Mouse (Mus musculus) bone marrow, adult 2 months (tissue): ENCODE measurements around the gene Tnnt1. TPM values are rescaled to one million over a fixed set of nuclear protein-coding genes. Genes with fewer than 3 reads are reported as not detected.
"Not testable (repeated sequence)": the region's sequence is repeated elsewhere in the genome, so short reads cannot be mapped to it uniquely, and the experiment has no call there.

Experiments
- H3K27ac ChIP-seq: fragments of 200-500 bp; 2 replicates; pipeline ENCODE4 v1.5.1; 2012; ENCODE audit warnings: low read depth, mild to moderate bottlenecking, control low read depth, inconsistent platforms, low read length; ENCODE audit not compliant: control insufficient read depth, poor library complexity, insufficient read depth
- H3K4me1 ChIP-seq: fragments of 200-500 bp; 2 replicates; pipeline ENCODE4 v1.6.1; 2011; ENCODE audit warnings: low read length; ENCODE audit not compliant: control insufficient read depth, insufficient read depth
- H3K4me3 ChIP-seq: fragments of 200-500 bp; replicated peaks from 2 replicates; pipeline ENCODE3; 2011; ENCODE audit warnings: mild to moderate bottlenecking, low read depth, low read length, control low read depth; ENCODE audit not compliant: control insufficient read depth
- CTCF ChIP-seq: fragments of 200-500 bp; IDR thresholded peaks from 2 replicates; pipeline ENCODE4 v1.5.1; 2011; ENCODE audit warnings: low read length, control low read depth; ENCODE audit not compliant: control insufficient read depth, insufficient read depth
- POLR2A ChIP-seq: fragments of 200-500 bp; IDR thresholded peaks from 2 replicates; pipeline ENCODE4 v1.6.1; 2011; ENCODE audit warnings: low read depth, mild to moderate bottlenecking, control low read depth, low read length, borderline replicate concordance; ENCODE audit not compliant: control insufficient read depth
- WGBS: fragments of 180-500 bp; shearing (Covaris S2); methylation state at CpG from one replicate; pipeline ENCODE4 v1.1.7; 2018; 5-methylcytosine and 5-hydroxymethylcytosine counted together
- polyA plus RNA-seq: library from polyadenylated mRNA; stranded (reverse); fragments of >200 nt; gene quantifications from 2 replicates; pipeline ENCODE4 v1.2.4, GENCODE M21; 2011; ENCODE audit warnings: low replicate concordance; ENCODE audit not compliant: missing spikeins, insufficient read depth, insufficient read length

The Tnnt1 gene
- polyA plus RNA-seq, 1 experiment = 30.5 TPM

DNA sequence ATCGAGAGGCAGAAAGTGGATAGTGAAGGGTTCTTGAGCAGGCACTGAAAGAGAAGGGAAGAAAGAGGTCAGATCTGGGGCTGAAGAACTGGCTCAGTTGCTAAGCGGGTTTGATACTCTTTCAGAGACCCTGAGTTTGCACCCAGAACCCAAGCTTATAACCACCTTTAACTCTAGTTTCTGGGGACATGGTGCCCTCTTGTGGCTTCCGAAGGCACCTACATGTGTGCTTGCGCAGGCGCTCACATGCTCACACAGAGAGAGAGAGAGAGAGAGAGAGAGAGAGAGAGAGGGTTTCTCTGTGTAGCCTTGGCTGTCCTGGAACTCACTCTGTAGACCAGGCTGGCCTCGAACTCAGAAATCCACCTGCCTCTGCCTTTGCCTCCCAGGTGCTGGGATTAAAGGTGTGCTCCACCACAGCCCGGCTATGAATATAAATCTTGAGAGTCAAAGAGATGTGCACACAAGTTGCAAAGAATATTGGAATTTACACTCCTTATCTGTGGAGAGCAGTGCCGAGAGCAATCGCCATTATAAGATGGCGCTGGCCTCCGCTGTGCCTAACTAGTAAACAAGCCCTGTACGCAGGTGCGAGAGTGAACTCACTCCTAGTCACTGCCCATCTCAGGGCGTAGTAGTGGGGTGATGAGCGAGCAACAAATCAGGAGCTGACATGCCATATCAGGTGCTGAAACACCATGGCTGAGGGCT is 8.2 kb upstream of the Tnnt1 start, which contains the start of gene Tnni3:
Gene Tnni3 (minus strand): TSS at position 18 of the 711 bp plus-strand sequence.
- not testable (repeated sequence) for H3K27ac ChIP-seq, H3K4me1 ChIP-seq, H3K4me3 ChIP-seq
- WGBS = 57% methylated on average over 15 of the region's 15 CpGs
- TF ChIP-seq CTCF = peak; percentile 71

DNA sequence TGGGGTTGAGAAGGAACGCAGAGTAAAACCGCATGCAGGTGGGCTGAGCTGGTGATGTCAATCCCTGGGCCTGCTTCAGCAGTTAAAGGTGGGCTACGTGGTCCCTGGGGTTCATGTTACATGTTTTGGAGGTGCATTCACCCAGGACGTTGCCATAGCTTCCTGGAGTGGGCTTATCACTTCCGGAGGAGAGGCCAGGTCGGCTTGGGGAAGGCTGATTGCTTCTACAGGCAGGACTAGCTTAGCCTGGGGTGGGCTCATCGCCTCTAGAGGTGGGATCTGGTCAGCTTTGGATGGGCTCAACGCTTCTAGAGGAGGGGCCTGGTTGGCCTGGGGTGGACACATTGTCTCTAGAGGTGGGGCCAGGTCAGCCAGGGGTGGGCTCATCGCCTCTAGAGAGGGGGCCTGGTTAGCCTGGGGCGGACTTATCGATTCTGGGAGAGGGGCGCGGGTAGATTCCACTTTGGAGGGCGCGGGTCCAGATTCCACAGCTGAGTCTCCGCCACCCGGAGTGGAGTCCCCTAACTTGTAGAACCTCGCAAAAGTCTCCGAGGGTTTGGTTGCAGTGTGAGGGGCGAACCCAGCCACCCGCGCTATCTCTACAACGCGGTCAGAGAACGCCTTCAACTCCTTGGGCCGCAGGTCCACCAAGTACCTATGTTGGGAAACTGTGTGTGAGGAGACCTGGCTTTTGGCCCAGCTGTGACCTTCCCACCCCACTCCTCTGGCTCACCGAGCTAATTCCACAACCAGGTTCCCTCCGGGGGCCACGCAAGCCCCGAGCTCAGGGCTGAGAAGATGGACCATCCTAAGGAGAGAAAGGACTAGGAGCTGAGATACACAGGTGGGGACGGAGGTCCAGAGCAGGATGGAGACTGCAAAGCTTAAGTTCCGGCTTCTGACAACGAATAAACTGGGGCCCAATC is 7.3 kb upstream of the Tnnt1 start:
- peaks cover 2% of the 10 kb centered on the region; the same call in 1 of the 2 replicates for H3K4me1 ChIP-seq
- 86% methylated on average over 33 of the region's 33 CpGs for WGBS
- H3K27ac ChIP-seq = no peak overlapping the region
- no peak overlapping the region for H3K4me3 ChIP-seq
- TF ChIP-seq POLR2A = no peak
- TF ChIP-seq CTCF = no peak

DNA sequence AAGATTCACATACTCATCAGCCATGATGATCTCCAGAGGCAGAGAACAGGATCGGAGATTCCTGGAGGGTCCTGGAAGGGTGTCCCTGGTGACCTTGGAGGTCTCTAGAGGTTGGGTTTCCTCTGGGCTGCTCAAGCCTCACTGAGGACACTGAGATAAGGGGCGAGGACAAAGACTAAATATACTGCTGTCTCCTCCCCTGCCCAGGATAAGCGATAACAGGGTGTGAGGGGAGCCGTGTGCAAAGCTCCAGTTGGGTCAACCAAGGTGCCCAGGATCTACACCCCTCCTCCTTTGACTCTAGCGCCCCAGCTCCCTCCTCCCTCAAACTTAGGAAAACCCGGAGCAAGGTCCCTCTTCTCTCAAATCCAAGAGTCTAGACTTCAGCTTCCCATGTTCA is 6.1 kb upstream of the Tnnt1 start:
- peaks cover 3% of the 10 kb centered on the region; the same call in 1 of the 2 replicates for H3K4me1 ChIP-seq
- H3K27ac ChIP-seq = no peak overlapping the region
- H3K4me3 ChIP-seq = no peak overlapping the region
- TF ChIP-seq CTCF = no peak
- no peak for TF ChIP-seq POLR2A
- WGBS = 70% methylated on average over 6 of the region's 6 CpGs

DNA sequence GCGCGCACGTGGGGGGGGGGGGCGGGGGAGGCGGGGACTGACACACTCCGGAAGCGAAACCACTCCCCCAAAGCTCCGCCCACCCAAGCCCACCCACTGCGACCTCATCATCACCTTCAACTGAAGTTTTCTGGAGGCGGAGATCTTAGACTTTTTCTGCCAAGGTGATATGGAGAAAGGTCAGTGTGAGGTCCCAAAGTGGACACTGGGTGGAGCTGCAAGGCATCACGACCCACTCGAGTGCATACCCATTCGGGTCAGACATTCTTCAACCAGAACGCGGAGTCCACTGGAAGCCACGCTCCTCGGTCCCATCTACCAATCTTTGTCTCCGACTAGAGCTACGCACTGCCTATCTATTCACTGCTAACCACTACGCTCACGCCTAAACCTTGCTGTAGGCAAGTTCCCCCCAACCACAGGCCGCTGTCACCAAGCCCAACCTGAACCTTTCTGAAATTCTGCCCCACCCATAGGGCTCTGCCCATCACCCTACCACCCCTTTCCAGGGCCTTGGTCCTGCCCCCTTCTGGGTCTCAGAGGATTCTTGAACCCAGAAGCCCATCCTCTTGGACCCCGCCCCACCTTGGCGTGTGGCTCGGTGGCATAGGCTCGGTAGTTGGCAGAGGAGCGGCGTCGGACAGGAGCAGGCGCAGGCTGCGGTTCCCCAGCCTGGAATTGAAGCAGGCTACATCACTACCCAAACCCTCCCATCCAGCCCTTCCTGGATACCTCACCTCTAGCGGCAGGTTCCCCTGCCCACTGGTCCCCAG is 5.2 kb upstream of the Tnnt1 start:
- WGBS = 40% methylated on average over 32 of the region's 32 CpGs
- TF ChIP-seq POLR2A = no peak
- 0 out of 2 replicates have a peak, but pooled peaks have one; percentile 9 for TF ChIP-seq CTCF
- Histone ChIP-seq H3K27ac (no peak overlapping the region), H3K4me1 (peaks cover 3% of the 10 kb centered on the region; the same call in 1 of the 2 replicates), H3K4me3 (no peak overlapping the region)

DNA sequence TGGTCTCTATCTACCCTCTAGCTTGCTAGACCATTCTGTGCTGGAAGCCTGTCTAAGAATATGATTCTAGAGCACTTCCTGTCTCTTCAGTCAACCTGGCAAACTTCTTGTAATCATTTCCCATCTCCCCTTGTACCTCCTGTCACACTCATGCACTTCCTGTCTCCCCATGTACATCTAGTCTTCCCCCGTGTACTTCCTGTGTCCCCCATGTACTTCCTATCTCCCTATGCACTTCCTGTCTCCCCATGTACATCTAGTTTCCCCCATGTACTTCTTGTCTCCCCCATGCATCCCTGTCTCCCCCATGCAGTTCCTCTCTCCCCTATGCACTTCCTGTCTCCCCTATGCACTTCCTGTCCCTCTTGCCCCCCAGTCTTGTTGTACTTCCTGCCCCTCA is 2.3 kb upstream of the Tnnt1 start:
- Histone ChIP-seq H3K27ac (no peak overlapping the region), H3K4me1 (peaks cover 3% of the 10 kb centered on the region; the same call in 1 of the 2 replicates), H3K4me3 (no peak overlapping the region)
- TF ChIP-seq CTCF (no peak), POLR2A (no peak)
- 4% methylated on average over 1 of the region's 1 CpGs for WGBS

DNA sequence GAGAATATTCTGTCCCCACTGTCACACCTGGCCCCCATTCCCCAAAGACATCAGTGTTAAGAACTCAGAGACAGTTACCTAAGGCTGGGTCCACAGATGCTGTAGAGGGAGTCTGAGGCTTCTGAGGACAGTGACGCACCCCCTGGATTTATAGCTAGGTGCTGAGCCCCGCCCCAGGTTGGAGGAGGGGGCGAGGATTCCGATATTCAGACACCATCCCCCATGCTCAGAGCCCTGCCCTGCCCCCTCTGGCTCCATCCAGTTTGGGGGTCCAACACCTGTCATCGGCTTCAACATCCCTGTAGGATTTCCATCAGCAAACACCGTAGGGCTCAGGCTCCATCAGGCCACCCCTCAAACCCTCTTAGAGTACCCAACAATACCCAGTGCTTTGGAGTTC is 329 bp downstream of the Tnnt1 start:
- Histone ChIP-seq H3K4me1 (peaks cover 3% of the 10 kb centered on the region; the same call in 1 of the 2 replicates), H3K4me3 (no peak overlapping the region), H3K27ac (no peak overlapping the region)
- TF ChIP-seq POLR2A (no peak), CTCF (no peak)
- 82% methylated on average over 6 of the region's 6 CpGs for WGBS

DNA sequence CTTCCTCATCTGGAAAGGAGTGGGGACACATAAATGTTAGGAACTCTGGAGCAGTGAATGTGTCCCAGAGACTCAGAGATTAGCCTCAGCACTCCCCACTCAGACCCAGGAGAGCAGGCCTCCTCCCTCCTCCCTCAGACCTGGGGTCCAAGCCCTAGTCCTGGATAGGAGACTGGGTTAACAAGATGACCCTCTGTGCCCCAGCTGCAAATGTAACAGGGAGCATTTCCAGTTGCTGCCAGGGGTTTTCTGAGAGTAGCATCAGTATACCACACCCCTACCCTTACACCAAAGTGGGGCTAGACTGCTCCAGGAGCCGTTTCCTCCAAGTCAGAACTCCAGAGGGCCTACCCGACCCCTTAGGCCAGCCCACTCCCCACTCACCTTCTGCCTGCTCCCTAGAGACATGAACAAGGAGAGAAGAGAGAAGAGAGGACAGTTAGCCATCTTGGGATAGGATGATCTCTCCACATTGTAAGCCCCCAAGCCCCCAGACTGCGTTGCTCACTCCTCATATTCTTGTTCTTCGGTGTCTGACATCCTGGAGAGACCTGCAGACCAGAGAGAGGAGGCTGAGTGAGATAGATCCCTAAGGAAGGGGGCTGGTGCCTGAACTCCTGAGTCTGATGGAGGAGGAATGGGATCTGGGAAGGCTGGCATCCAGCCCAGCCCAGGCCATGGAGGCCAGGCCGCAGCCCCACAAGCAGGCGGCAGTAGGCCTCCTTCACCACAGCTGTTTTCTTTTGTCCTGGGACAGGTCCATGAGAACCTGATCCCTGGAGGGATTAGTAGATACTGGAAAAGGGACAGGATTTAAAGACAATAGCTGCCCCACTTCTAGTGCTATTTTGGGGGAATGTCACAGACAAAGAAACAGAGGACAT is 2.1 kb downstream of the Tnnt1 start:
- WGBS = 84% methylated on average over 6 of the region's 6 CpGs
- TF ChIP-seq POLR2A = no peak
- no peak for TF ChIP-seq CTCF
- H3K27ac ChIP-seq = no peak overlapping the region
- H3K4me1 ChIP-seq = peaks cover 4% of the 10 kb centered on the region
- no peak overlapping the region for H3K4me3 ChIP-seq
